Mouse (Mus musculus): ENCODE results near the gene Pfkfb3. TPM values are rescaled to one million over a fixed set of nuclear protein-coding genes. Genes with fewer than 3 reads are reported as not detected.

Gene Pfkfb3
- total and polyA plus RNA-seq, 2 experiments from 2014 or later = 15.6 to 19.6 TPM

DNA sequence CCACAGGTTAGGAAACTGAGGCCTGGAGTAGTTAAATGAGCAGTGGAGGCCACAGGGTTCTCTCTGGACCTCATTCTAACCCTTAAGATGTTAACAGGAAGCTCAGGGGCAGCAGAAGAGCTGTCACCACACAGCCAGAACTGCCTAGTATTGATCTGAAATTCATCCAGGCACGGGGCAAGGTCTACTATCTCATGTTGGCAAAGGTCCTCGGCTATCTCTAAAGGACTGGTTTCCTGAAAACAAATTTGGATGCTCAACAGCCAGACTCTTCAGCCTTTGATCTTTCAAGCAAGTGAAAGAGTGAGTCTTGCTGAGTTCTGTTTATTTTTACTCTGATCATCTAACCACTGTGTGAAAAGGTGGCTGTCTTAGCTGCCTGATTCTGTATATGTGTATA is 74.9 kb downstream of the Pfkfb3 start:
- ATAC-seq (no peak), DNase-seq (ENCODE audit: low spot score) (no peak)
- 84% methylated on average over 2 of the region's 2 CpGs for WGBS
- Histone ChIP-seq H3K27me3 (ENCODE audit: insufficient read depth, low read length) (no peaks in the 10 kb centered on the region), H3K9me3 (ENCODE audit: low read length) (no peaks in the 10 kb centered on the region), H3K4me2 (ENCODE audit: low read depth, low read length) (no peak overlapping the region), H3K27ac (no peak overlapping the region), H3K9ac (replicated peaks; ENCODE audit: low read length) (no peak overlapping the region), H3K4me3 (ENCODE audit: low read length) (no peak overlapping the region), H3K36me3 (ENCODE audit: insufficient read depth, low read length) (peaks cover 80% of the 10 kb centered on the region), H3K4me1 (ENCODE audit: insufficient read depth, low read length) (no peaks in the 10 kb centered on the region)
- no peak for TF ChIP-seq CTCF (IDR thresholded peaks at IDR 0.05; ENCODE audit: low read depth)

DNA sequence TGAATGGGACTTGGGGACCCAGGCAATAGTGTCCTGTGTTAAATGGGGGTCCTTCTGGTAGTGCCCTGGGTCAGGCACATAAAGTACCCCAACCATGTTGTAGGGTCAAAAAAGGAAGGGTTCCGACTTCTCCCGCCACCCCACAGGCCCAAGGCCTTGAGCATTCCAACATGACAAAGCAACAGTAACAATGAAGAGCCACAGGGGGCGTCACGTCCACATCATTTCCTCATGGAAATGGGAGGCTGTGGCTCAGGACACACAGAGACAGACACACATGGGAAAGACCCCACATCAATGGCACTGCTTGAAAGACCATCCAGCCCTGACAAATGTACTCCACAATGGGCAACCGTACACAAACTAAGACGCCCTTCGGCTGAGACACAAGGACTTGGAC is 78.6 kb downstream of the Pfkfb3 start:
- H3K36me3 ChIP-seq (ENCODE audit: insufficient read depth, low read length) = peaks cover 76% of the 10 kb centered on the region
- H3K27ac ChIP-seq = no peak overlapping the region
- H3K9me3 ChIP-seq (ENCODE audit: low read length) = no peaks in the 10 kb centered on the region
- no peak overlapping the region for H3K9ac ChIP-seq (replicated peaks; ENCODE audit: low read length)
- no peak overlapping the region for H3K4me2 ChIP-seq (ENCODE audit: low read depth, low read length)
- ATAC-seq (no peak), DNase-seq (ENCODE audit: low spot score) (no peak)
- H3K4me1 ChIP-seq (ENCODE audit: insufficient read depth, low read length) = no peaks in the 10 kb centered on the region
- H3K4me3 ChIP-seq (ENCODE audit: low read length) = no peak overlapping the region
- H3K27me3 ChIP-seq (ENCODE audit: insufficient read depth, low read length) = no peaks in the 10 kb centered on the region
- WGBS = 70% methylated on average over 7 of the region's 7 CpGs
- TF ChIP-seq CTCF (IDR thresholded peaks at IDR 0.05; ENCODE audit: low read depth) = no peak

GRCm38 (mm10) chr2:11464661-11465099 is 89.2 kb downstream of the Pfkfb3 start:
- no peaks in the 10 kb centered on the region for H3K9me3 ChIP-seq (ENCODE audit: low read length)
- ATAC-seq (peak; percentile 75), DNase-seq (ENCODE audit: low spot score) (peak; percentile 64)
- no peak overlapping the region for H3K9ac ChIP-seq (replicated peaks; ENCODE audit: low read length)
- no peaks in the 10 kb centered on the region for H3K27me3 ChIP-seq (ENCODE audit: insufficient read depth, low read length)
- no peak overlapping the region for H3K27ac ChIP-seq
- H3K4me3 ChIP-seq (ENCODE audit: low read length) = no peak overlapping the region
- H3K36me3 ChIP-seq (ENCODE audit: insufficient read depth, low read length) = no peaks in the 10 kb centered on the region
- TF ChIP-seq CTCF (IDR thresholded peaks at IDR 0.05; ENCODE audit: low read depth) = no peak
- H3K4me1 ChIP-seq (ENCODE audit: insufficient read depth, low read length) = no peaks in the 10 kb centered on the region
- 12% methylated on average over 3 of the region's 3 CpGs for WGBS
- no peak overlapping the region for H3K4me2 ChIP-seq (ENCODE audit: low read depth, low read length)

GRCm38 (mm10) chr2:11460976-11461375 is 92.9 kb downstream of the Pfkfb3 start:
- Histone ChIP-seq H3K4me2 (ENCODE audit: low read depth, low read length) (no peak overlapping the region), H3K4me3 (ENCODE audit: low read length) (no peak overlapping the region), H3K27ac (no peak overlapping the region), H3K27me3 (ENCODE audit: insufficient read depth, low read length) (no peaks in the 10 kb centered on the region), H3K9me3 (ENCODE audit: low read length) (no peaks in the 10 kb centered on the region), H3K9ac (replicated peaks; ENCODE audit: low read length) (no peak overlapping the region), H3K4me1 (ENCODE audit: insufficient read depth, low read length) (no peaks in the 10 kb centered on the region), H3K36me3 (ENCODE audit: insufficient read depth, low read length) (no peaks in the 10 kb centered on the region)
- DNase-seq (ENCODE audit: low spot score) (no peak), ATAC-seq (no peak)
- no peak for TF ChIP-seq CTCF (IDR thresholded peaks at IDR 0.05; ENCODE audit: low read depth)
- WGBS = 72% methylated on average over 3 of the region's 3 CpGs

DNA sequence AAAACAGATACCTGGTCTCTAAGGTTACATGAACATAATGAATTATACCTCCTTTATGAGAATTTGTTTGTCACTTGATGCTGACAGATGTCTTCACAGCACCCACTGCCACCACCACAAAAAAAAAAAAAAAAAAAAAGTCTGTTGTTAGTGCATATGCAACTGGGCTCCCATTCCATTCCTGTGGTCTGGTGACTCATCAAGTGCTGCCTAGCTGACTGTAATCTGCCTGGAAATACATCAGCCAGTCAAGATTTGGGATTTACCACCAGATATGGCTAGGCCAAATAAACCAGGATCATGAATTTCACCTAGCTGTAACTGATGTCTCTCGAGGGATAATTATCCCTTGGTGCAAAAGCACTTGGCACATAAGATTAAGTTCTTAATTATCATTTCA is 95.4 kb downstream of the Pfkfb3 start:
- Histone ChIP-seq H3K27ac (no peak overlapping the region), H3K36me3 (ENCODE audit: insufficient read depth, low read length) (no peaks in the 10 kb centered on the region), H3K27me3 (ENCODE audit: insufficient read depth, low read length) (no peaks in the 10 kb centered on the region), H3K4me2 (ENCODE audit: low read depth, low read length) (no peak overlapping the region), H3K9me3 (ENCODE audit: low read length) (no peaks in the 10 kb centered on the region), H3K4me1 (ENCODE audit: insufficient read depth, low read length) (no peaks in the 10 kb centered on the region), H3K9ac (replicated peaks; ENCODE audit: low read length) (no peak overlapping the region), H3K4me3 (ENCODE audit: low read length) (no peak overlapping the region)
- ATAC-seq (no peak), DNase-seq (ENCODE audit: low spot score) (no peak)
- no peak for TF ChIP-seq CTCF (IDR thresholded peaks at IDR 0.05; ENCODE audit: low read depth)
- WGBS = 88% methylated on average over 1 of the region's 1 CpGs

DNA sequence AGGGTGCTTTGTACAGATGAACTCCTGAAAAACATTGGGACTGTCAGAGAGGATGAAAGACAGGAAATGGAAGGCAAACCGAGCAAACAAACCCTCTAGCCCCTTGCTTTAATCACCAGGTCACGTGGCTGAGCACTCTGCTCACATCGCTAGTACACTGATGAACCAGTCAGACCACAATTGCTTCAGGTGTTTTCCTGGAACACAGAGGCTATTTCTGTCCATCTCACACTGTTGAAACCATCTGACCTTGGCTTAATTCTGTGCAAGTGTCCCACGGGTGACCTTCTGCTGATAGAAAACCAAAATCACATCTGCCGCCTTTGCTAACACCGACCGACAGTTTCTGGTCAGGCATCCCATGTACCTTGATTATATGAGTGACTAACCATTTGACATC is 96.0 kb downstream of the Pfkfb3 start:
- no peaks in the 10 kb centered on the region for H3K4me1 ChIP-seq (ENCODE audit: insufficient read depth, low read length)
- H3K36me3 ChIP-seq (ENCODE audit: insufficient read depth, low read length) = no peaks in the 10 kb centered on the region
- H3K9me3 ChIP-seq (ENCODE audit: low read length) = no peaks in the 10 kb centered on the region
- no peak for TF ChIP-seq CTCF (IDR thresholded peaks at IDR 0.05; ENCODE audit: low read depth)
- no peak for ATAC-seq
- H3K27ac ChIP-seq = no peak overlapping the region
- 81% methylated on average over 7 of the region's 7 CpGs for WGBS
- H3K27me3 ChIP-seq (ENCODE audit: insufficient read depth, low read length) = no peaks in the 10 kb centered on the region
- H3K4me3 ChIP-seq (ENCODE audit: low read length) = no peak overlapping the region
- H3K9ac ChIP-seq (replicated peaks; ENCODE audit: low read length) = no peak overlapping the region
- DNase-seq (ENCODE audit: low spot score) = no peak
- no peak overlapping the region for H3K4me2 ChIP-seq (ENCODE audit: low read depth, low read length)

DNA sequence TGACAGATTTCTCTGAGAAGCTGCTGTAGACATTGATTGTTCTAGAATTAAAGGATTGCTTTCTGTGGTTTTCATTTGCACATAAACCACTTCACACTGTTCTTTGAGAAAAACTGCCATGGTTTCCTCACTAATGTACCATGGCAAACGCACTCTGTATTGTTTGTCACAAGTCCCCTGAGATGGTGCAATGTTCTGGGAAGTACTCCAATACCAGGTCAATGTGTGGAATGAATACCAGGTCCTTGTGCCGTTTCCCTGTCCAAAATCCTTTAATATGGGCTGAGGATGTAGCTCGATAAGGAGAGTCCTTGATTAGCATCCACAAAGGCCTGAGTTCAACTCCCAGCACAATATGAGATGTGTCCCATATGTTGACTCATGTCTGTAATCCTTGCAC is 105.2 kb downstream of the Pfkfb3 start:
- TF ChIP-seq CTCF (IDR thresholded peaks at IDR 0.05; ENCODE audit: low read depth) = no peak
- Histone ChIP-seq H3K27me3 (ENCODE audit: insufficient read depth, low read length) (no peaks in the 10 kb centered on the region), H3K27ac (no peak overlapping the region), H3K9me3 (ENCODE audit: low read length) (no peaks in the 10 kb centered on the region), H3K36me3 (ENCODE audit: insufficient read depth, low read length) (no peaks in the 10 kb centered on the region), H3K4me2 (ENCODE audit: low read depth, low read length) (no peak overlapping the region), H3K4me3 (ENCODE audit: low read length) (no peak overlapping the region), H3K9ac (replicated peaks; ENCODE audit: low read length) (no peak overlapping the region), H3K4me1 (ENCODE audit: insufficient read depth, low read length) (no peaks in the 10 kb centered on the region)
- ATAC-seq (no peak), DNase-seq (ENCODE audit: low spot score) (no peak)
- 40% methylated on average over 3 of the region's 3 CpGs for WGBS

Data from hindbrain, postnatal 0 days (tissue).